Mouse (Mus musculus) heart, postnatal 0 days (tissue): ENCODE data around the gene Gm10563.

ENCODE experiments used
- CTCF ChIP-seq: IDR thresholded peaks from 2 replicates; pipeline ENCODE4 v1.5.1; 2016; ENCODE audit warnings: antibody characterized with exemption, control low read depth, low read depth
- EP300 ChIP-seq: IDR thresholded peaks from 2 replicates; pipeline ENCODE4 v1.6.1; 2016; ENCODE audit warnings: antibody characterized with exemption, low read depth

GRCm38 (mm10) chr4:155690571-155691375, 45.6 kb upstream of the Gm10563 start:
- no peak for TF ChIP-seq CTCF
- no peak for TF ChIP-seq EP300
